Mouse (Mus musculus): ENCODE data around the gene Padi1. TPM values are rescaled to one million over a fixed set of nuclear protein-coding genes. Genes with fewer than 3 reads are reported as not detected.

Gene Padi1
- polyA plus RNA-seq, 1 experiment from 2014 or later: 0.05 TPM

- H3K27me3 ChIP-seq: no peaks in the 10 kb centered on the region
- DNase-seq (ENCODE audit: low read depth, low spot score) (no peak), ATAC-seq (no peak)
- TF ChIP-seq CTCF (IDR thresholded peaks at IDR 0.05): no peak
- in situ Hi-C loops (cut with MboI; ENCODE audit: low pct_unique_long_range_greater_than_20kb): no loop called here
- POLR2A ChIA-PET: no interaction called here
- CTCF ChIA-PET: no interaction called here
Measured at GRCm38 (mm10) chr4:140804601-140805000, 41.0 kb downstream of the Padi1 start.

GRCm38 (mm10) chr4:140801364-140801763, 44.2 kb downstream of the Padi1 start:
- TF ChIP-seq CTCF (IDR thresholded peaks at IDR 0.05): no peak
- ChIA-PET POLR2A (no interaction called here), CTCF (interaction anchor here (1.3 kb wide), 1 partner anchor 15 kb away, joined by 3 read pairs; no protein-coding TSS in a partner anchor)
- no peak for DNase-seq (ENCODE audit: low read depth, low spot score)
- in situ Hi-C loops (cut with MboI; ENCODE audit: low pct_unique_long_range_greater_than_20kb): no loop called here
- no peak for ATAC-seq
- no peaks in the 10 kb centered on the region for H3K27me3 ChIP-seq

GRCm38 (mm10) chr4:140796786-140797185, 48.8 kb downstream of the Padi1 start:
- POLR2A ChIA-PET: no interaction called here
- in situ Hi-C loops (cut with MboI; ENCODE audit: low pct_unique_long_range_greater_than_20kb): loop anchor here (10.0 kb wide), 1 partner anchor 88 kb away; no protein-coding TSS in a partner anchor
- CTCF ChIA-PET: no interaction called here
- H3K27me3 ChIP-seq: no peaks in the 10 kb centered on the region
- ATAC-seq (no peak), DNase-seq (ENCODE audit: low read depth, low spot score) (no peak)
- TF ChIP-seq CTCF (IDR thresholded peaks at IDR 0.05): no peak

GRCm38 (mm10) chr4:140794678-140795077, 50.9 kb downstream of the Padi1 start:
- ChIA-PET POLR2A (no interaction called here), CTCF (no interaction called here)
- DNase-seq (ENCODE audit: low read depth, low spot score): no peak
- no peak for ATAC-seq
- H3K27me3 ChIP-seq: no peaks in the 10 kb centered on the region
- no peak for TF ChIP-seq CTCF (IDR thresholded peaks at IDR 0.05)
- in situ Hi-C loops (cut with MboI; ENCODE audit: low pct_unique_long_range_greater_than_20kb): loop anchor here (10.0 kb wide), 1 partner anchor 90 kb away; no protein-coding TSS in a partner anchor

- ATAC-seq: no peak
- in situ Hi-C loops (cut with MboI; ENCODE audit: low pct_unique_long_range_greater_than_20kb): loop anchor here (10.0 kb wide), 1 partner anchor 91 kb away; no protein-coding TSS in a partner anchor
- no peak for TF ChIP-seq CTCF (IDR thresholded peaks at IDR 0.05)
- H3K27me3 ChIP-seq: no peaks in the 10 kb centered on the region
- ChIA-PET CTCF (no interaction called here), POLR2A (no interaction called here)
- DNase-seq (ENCODE audit: low read depth, low spot score): no peak
Measured at GRCm38 (mm10) chr4:140793795-140794194, 51.8 kb downstream of the Padi1 start.

- TF ChIP-seq CTCF (IDR thresholded peaks at IDR 0.05): no peak
- ChIA-PET CTCF (no interaction called here), POLR2A (no interaction called here)
- no peak for ATAC-seq
- H3K27me3 ChIP-seq: no peaks in the 10 kb centered on the region
- in situ Hi-C loops (cut with MboI; ENCODE audit: low pct_unique_long_range_greater_than_20kb): loop anchor here (10.0 kb wide), 1 partner anchor 92 kb away; no protein-coding TSS in a partner anchor
- DNase-seq (ENCODE audit: low read depth, low spot score): no peak
Measured at GRCm38 (mm10) chr4:140792584-140792983, 53.0 kb downstream of the Padi1 start.

- in situ Hi-C loops (cut with MboI; ENCODE audit: low pct_unique_long_range_greater_than_20kb): loop anchor here (10.0 kb wide), 1 partner anchor 94 kb away; no protein-coding TSS in a partner anchor
- POLR2A ChIA-PET: no interaction called here
Measured at GRCm38 (mm10) chr4:140791071-140791470, 54.5 kb downstream of the Padi1 start.

GRCm38 (mm10) chr4:140789983-140790382, 55.6 kb downstream of the Padi1 start:
- H3K27me3 ChIP-seq: no peaks in the 10 kb centered on the region
- TF ChIP-seq CTCF (IDR thresholded peaks at IDR 0.05): no peak
- ATAC-seq: no peak
- CTCF ChIA-PET: interaction anchor here (1.2 kb wide), 1 partner anchor 93 kb away, joined by 3 read pairs; no protein-coding TSS in a partner anchor
- in situ Hi-C loops (cut with MboI; ENCODE audit: low pct_unique_long_range_greater_than_20kb): loop anchor here (5.0 to 10.0 kb wide), 3 partner anchors 95 to 167 kb away; partner anchors contain the start of gene Padi2
- DNase-seq (ENCODE audit: low read depth, low spot score): no peak
- POLR2A ChIA-PET: no interaction called here

More at GRCm38 (mm10) chr4:140791071-140791470, 54.5 kb downstream of the Padi1 start:
- H3K27me3 ChIP-seq: no peaks in the 10 kb centered on the region
- CTCF ChIA-PET: interaction anchor here (1.2 to 1.4 kb wide), 2 partner anchors 15 to 91 kb away, joined by 3 read pairs; no protein-coding TSS in a partner anchor
- ATAC-seq (no peak), DNase-seq (ENCODE audit: low read depth, low spot score) (no peak)
- no peak for TF ChIP-seq CTCF (IDR thresholded peaks at IDR 0.05)

GRCm38 (mm10) chr4:140788983-140789382, 56.6 kb downstream of the Padi1 start:
- ATAC-seq: no peak
- POLR2A ChIA-PET: no interaction called here

GRCm38 (mm10) chr4:140788264-140788663, 57.3 kb downstream of the Padi1 start:
- ChIA-PET POLR2A (no interaction called here), CTCF (interaction anchor here (0.7 to 1.4 kb wide), 3 partner anchors 17 to 116 kb away, joined by 3 to 8 read pairs (median 3); no protein-coding TSS in a partner anchor)
- TF ChIP-seq CTCF (IDR thresholded peaks at IDR 0.05): no peak
- ATAC-seq (no peak), DNase-seq (ENCODE audit: low read depth, low spot score) (no peak)
- in situ Hi-C loops (cut with MboI; ENCODE audit: low pct_unique_long_range_greater_than_20kb): loop anchor here (5.0 kb wide), 2 partner anchors 119 to 169 kb away; partner anchors contain the start of gene Padi2
- no peaks in the 10 kb centered on the region for H3K27me3 ChIP-seq

More at GRCm38 (mm10) chr4:140788983-140789382, 56.6 kb downstream of the Padi1 start:
- DNase-seq (ENCODE audit: low read depth, low spot score): no peak
- CTCF ChIA-PET: interaction anchor here (1.0 kb wide), 1 partner anchor 115 kb away, joined by 3 read pairs; no protein-coding TSS in a partner anchor
- no peak for TF ChIP-seq CTCF (IDR thresholded peaks at IDR 0.05)
- in situ Hi-C loops (cut with MboI; ENCODE audit: low pct_unique_long_range_greater_than_20kb): loop anchor here (5.0 kb wide), 2 partner anchors 118 to 168 kb away; partner anchors contain the start of gene Padi2
- H3K27me3 ChIP-seq: no peaks in the 10 kb centered on the region

GRCm38 (mm10) chr4:140787414-140787813, 58.2 kb downstream of the Padi1 start:
- no peak for DNase-seq (ENCODE audit: low read depth, low spot score)
- TF ChIP-seq CTCF (IDR thresholded peaks at IDR 0.05): no peak

More at GRCm38 (mm10) chr4:140787414-140787813, 58.2 kb downstream of the Padi1 start:
- ChIA-PET CTCF (interaction anchor here (0.7 to 1.5 kb wide), 3 partner anchors 14 to 25 kb away, joined by 3 to 8 read pairs (median 3); no protein-coding TSS in a partner anchor), POLR2A (no interaction called here)
- in situ Hi-C loops (cut with MboI; ENCODE audit: low pct_unique_long_range_greater_than_20kb): loop anchor here (5.0 kb wide), 2 partner anchors 120 to 170 kb away; partner anchors contain the start of gene Padi2
- no peaks in the 10 kb centered on the region for H3K27me3 ChIP-seq
- no peak for ATAC-seq

All from Patski (cell line).